Mouse (Mus musculus) lung, embryonic 15.5 days (tissue): ENCODE measurements around the gene Irf8. TPM values are rescaled to one million over a fixed set of nuclear protein-coding genes. Genes with fewer than 3 reads are reported as not detected.
"Not testable (repeated sequence)": the region's sequence is repeated elsewhere in the genome, so short reads cannot be mapped to it uniquely, and the experiment has no call there.

Experiments used
- ATAC-seq: fragments of 200-750 bp; cut with Nextera tagmentation; 2 replicates; pipeline ENCODE4 v1.8.0; 2017; ENCODE audit warnings: moderate number of reproducible peaks, borderline replicate concordance; ENCODE audit not compliant: low FRiP score, low TSS enrichment; ENCODE audit errors: extremely low read depth
- H3K27ac ChIP-seq: fragments of 300-500 bp; sonication (generic); 2 replicates; pipeline ENCODE4 v1.5.1; 2015; ENCODE audit warnings: moderate library complexity, mild to moderate bottlenecking, inconsistent platforms
- H3K27me3 ChIP-seq: fragments of 300-500 bp; sonication (generic); 2 replicates; pipeline ENCODE4 v1.6.1; 2015; ENCODE audit warnings: inconsistent platforms
- H3K36me3 ChIP-seq: fragments of 300-500 bp; sonication (generic); 2 replicates; pipeline ENCODE4 v1.6.1; 2015; ENCODE audit warnings: inconsistent platforms
- H3K4me1 ChIP-seq: fragments of 300-500 bp; sonication (generic); 2 replicates; pipeline ENCODE4 v1.6.1; 2015; ENCODE audit warnings: inconsistent platforms
- H3K4me2 ChIP-seq: fragments of 300-500 bp; sonication (generic); 2 replicates; pipeline ENCODE4 v1.6.1; 2015; ENCODE audit warnings: inconsistent platforms, mild to moderate bottlenecking, moderate library complexity
- H3K4me3 ChIP-seq: fragments of 300-500 bp; sonication (generic); 2 replicates; pipeline ENCODE4 v1.5.1; 2015; ENCODE audit warnings: mild to moderate bottlenecking, inconsistent platforms
- H3K9ac ChIP-seq: fragments of 300-500 bp; sonication (generic); 2 replicates; pipeline ENCODE4 v1.6.1; 2015; ENCODE audit warnings: inconsistent platforms
- H3K9me3 ChIP-seq: fragments of 300-500 bp; sonication (generic); 2 replicates; pipeline ENCODE4 v1.6.1; 2016; ENCODE audit warnings: inconsistent platforms
- WGBS: fragments of 180-500 bp; shearing (Covaris S2); methylation state at CpG from one replicate; pipeline ENCODE4 v1.1.7; 2015; 5-methylcytosine and 5-hydroxymethylcytosine counted together
- polyA plus RNA-seq: library from polyadenylated mRNA; unstranded; fragments of >200 nt; fragmentation: Nextera tagmentation; extraction: Ambion mirVana; gene quantifications from 2 replicates; pipeline ENCODE4 v1.2.1, GENCODE M21; 2015

The Irf8 gene
- polyA plus RNA-seq, 1 experiment from 2014 or later, result 18.1 TPM

- Histone ChIP-seq H3K27ac (no peak overlapping the region), H3K9me3 (no peaks in the 10 kb centered on the region), H3K4me3 (no peak overlapping the region), H3K27me3 (no peaks in the 10 kb centered on the region; the same call in 1 of the 2 replicates), H3K4me1 (no peaks in the 10 kb centered on the region), H3K9ac (no peak overlapping the region), H3K36me3 (no peaks in the 10 kb centered on the region), H3K4me2 (no peak overlapping the region)
- no peak for ATAC-seq
- 81% methylated on average over 4 of the region's 4 CpGs for WGBS
These were observed 47.6 kb downstream of the Irf8 start for GRCm38 (mm10) chr8:120783781-120784180.

- 57% methylated on average over 4 of the region's 4 CpGs for WGBS
- Histone ChIP-seq H3K27ac (no peak overlapping the region), H3K4me2 (no peak overlapping the region), H3K9me3 (no peaks in the 10 kb centered on the region), H3K9ac (no peak overlapping the region), H3K27me3 (no peaks in the 10 kb centered on the region; the same call in 1 of the 2 replicates), H3K4me1 (peaks cover 4% of the 10 kb centered on the region; the same call in 1 of the 2 replicates), H3K36me3 (no peaks in the 10 kb centered on the region), H3K4me3 (no peak overlapping the region)
- ATAC-seq, result no peak
These were observed 50.6 kb downstream of the Irf8 start for GRCm38 (mm10) chr8:120786753-120787152.

GRCm38 (mm10) chr8:120787631-120788030, 51.5 kb downstream of the Irf8 start:
- Histone ChIP-seq H3K4me2 (no peak overlapping the region), H3K27ac (no peak overlapping the region), H3K4me3 (no peak overlapping the region), H3K36me3 (no peaks in the 10 kb centered on the region), H3K27me3 (no peaks in the 10 kb centered on the region; the same call in 1 of the 2 replicates), H3K9me3 (no peaks in the 10 kb centered on the region), H3K9ac (no peak overlapping the region), H3K4me1 (peaks cover 4% of the 10 kb centered on the region; the same call in 1 of the 2 replicates)
- 29% methylated on average over 5 of the region's 5 CpGs for WGBS
- no peak for ATAC-seq

GRCm38 (mm10) chr8:120792710-120793109, 56.6 kb downstream of the Irf8 start:
- Histone ChIP-seq H3K4me2 (no peak overlapping the region), H3K9ac (no peak overlapping the region), H3K36me3 (no peaks in the 10 kb centered on the region), H3K4me1 (peaks cover 4% of the 10 kb centered on the region; the same call in 1 of the 2 replicates), H3K9me3 (no peaks in the 10 kb centered on the region), H3K27ac (no peak overlapping the region), H3K4me3 (no peak overlapping the region), H3K27me3 (peaks cover 6% of the 10 kb centered on the region; the same call in 1 of the 2 replicates)
- ATAC-seq, result no peak
- 79% methylated on average over 15 of the region's 15 CpGs for WGBS

GRCm38 (mm10) chr8:120795944-120796635, 59.9 kb downstream of the Irf8 start:
- no peaks in the 10 kb centered on the region for H3K4me1 ChIP-seq
- H3K27ac ChIP-seq, result no peak overlapping the region
- no peak overlapping the region for H3K4me3 ChIP-seq
- ATAC-seq, result peak; percentile 60; the same call in 1 of the 2 replicates
- no peaks in the 10 kb centered on the region for H3K9me3 ChIP-seq
- no peaks in the 10 kb centered on the region for H3K36me3 ChIP-seq
- no peak overlapping the region for H3K9ac ChIP-seq
- peaks cover 8% of the 10 kb centered on the region; the same call in 1 of the 2 replicates for H3K27me3 ChIP-seq
- 39% methylated on average over 9 of the region's 9 CpGs for WGBS
- H3K4me2 ChIP-seq, result no peak overlapping the region

GRCm38 (mm10) chr8:120797019-120797727, 61.0 kb downstream of the Irf8 start:
- Histone ChIP-seq H3K36me3 (no peaks in the 10 kb centered on the region), H3K4me2 (no peak overlapping the region), H3K4me3 (no peak overlapping the region), H3K9me3 (no peaks in the 10 kb centered on the region), H3K27me3 (peaks cover 17% of the 10 kb centered on the region; the same call in 1 of the 2 replicates), H3K27ac (no peak overlapping the region), H3K4me1 (no peaks in the 10 kb centered on the region), H3K9ac (no peak overlapping the region)
- WGBS, result 70% methylated on average over 9 of the region's 9 CpGs
- ATAC-seq, result no peak

- ATAC-seq, result peak; percentile 9; the same call in 1 of the 2 replicates
- peaks cover 12% of the 10 kb centered on the region; the same call in 1 of the 2 replicates for H3K4me1 ChIP-seq
- no peak overlapping the region for H3K27ac ChIP-seq
- no peak overlapping the region for H3K4me3 ChIP-seq
- no peaks in the 10 kb centered on the region for H3K9me3 ChIP-seq
- H3K4me2 ChIP-seq, result peak overlapping the region; percentile 26; the same call in 1 of the 2 replicates
- H3K36me3 ChIP-seq, result no peaks in the 10 kb centered on the region
- no peak overlapping the region for H3K9ac ChIP-seq
- H3K27me3 ChIP-seq, result peaks cover 15% of the 10 kb centered on the region; the same call in 1 of the 2 replicates
- whole genome bisulfite sequencing, result 9% methylated on average over 17 of the region's 17 CpGs
These were observed 64.2 kb downstream of the Irf8 start for GRCm38 (mm10) chr8:120800308-120800865.

GRCm38 (mm10) chr8:120803661-120804375, 67.7 kb downstream of the Irf8 start:
- Histone ChIP-seq H3K27me3 (peaks cover 12% of the 10 kb centered on the region; the same call in 1 of the 2 replicates), H3K4me1 (peaks cover 39% of the 10 kb centered on the region)
- WGBS, result 59% methylated on average over 6 of the region's 6 CpGs
- ATAC-seq, H3K9ac ChIP-seq, H3K4me2 ChIP-seq, H3K9me3 ChIP-seq, H3K27ac ChIP-seq, H3K36me3 ChIP-seq, H3K4me3 ChIP-seq: not testable (repeated sequence)

GRCm38 (mm10) chr8:120804741-120805140, 68.6 kb downstream of the Irf8 start:
- Histone ChIP-seq H3K9me3 (no peaks in the 10 kb centered on the region), H3K27ac (no peak overlapping the region), H3K27me3 (peaks cover 12% of the 10 kb centered on the region; the same call in 1 of the 2 replicates), H3K9ac (no peak overlapping the region), H3K36me3 (no peaks in the 10 kb centered on the region), H3K4me3 (no peak overlapping the region), H3K4me2 (no peak overlapping the region), H3K4me1 (peaks cover 39% of the 10 kb centered on the region)
- ATAC-seq, result peak; percentile 25; the same call in 1 of the 2 replicates
- 44% methylated on average over 3 of the region's 3 CpGs for WGBS
